Mouse (Mus musculus): Measurements from ENCODE around the gene Sema4c. TPM values are rescaled to one million over a fixed set of nuclear protein-coding genes. Genes with fewer than 3 reads are reported as not detected.

Sema4c gene
- polyA plus RNA-seq, 1 experiment: 16.8 TPM

- H3K27me3 ChIP-seq (ENCODE audit: control insufficient read depth, insufficient read depth, low read length): no peaks in the 10 kb centered on the region
- no peak for DNase-seq
- TF ChIP-seq CTCF (IDR thresholded peaks at IDR 0.05; ENCODE audit: borderline replicate concordance, control insufficient read depth, extremely low read depth, insufficient read depth, low read length, poor library complexity) (no peak), POLR2A (IDR thresholded peaks at IDR 0.05; ENCODE audit: control insufficient read depth, extremely low read depth, insufficient read depth, low read length, poor library complexity) (no peak)
- H3K4me1 ChIP-seq (replicated peaks; ENCODE audit: control insufficient read depth, insufficient read depth, low read length): no peaks in the 10 kb centered on the region
- peaks cover 52% of the 10 kb centered on the region for H3K36me3 ChIP-seq (ENCODE audit: control insufficient read depth, insufficient read depth, low read length)
- no peak overlapping the region for H3K27ac ChIP-seq (ENCODE audit: control insufficient read depth, insufficient read depth, low read length)
- 96% methylated on average over 9 of the region's 9 CpGs for WGBS
- H3K4me3 ChIP-seq (ENCODE audit: control insufficient read depth, insufficient read depth, low read length): no peak overlapping the region
Measured at GRCm38 (mm10) chr1:36523332-36524013, 34.7 kb downstream of the Sema4c start.

GRCm38 (mm10) chr1:36522210-36522609 lies 35.9 kb downstream of the Sema4c start:
- Histone ChIP-seq H3K27ac (ENCODE audit: control insufficient read depth, insufficient read depth, low read length) (no peak overlapping the region), H3K36me3 (ENCODE audit: control insufficient read depth, insufficient read depth, low read length) (peaks cover 52% of the 10 kb centered on the region), H3K4me1 (replicated peaks; ENCODE audit: control insufficient read depth, insufficient read depth, low read length) (no peaks in the 10 kb centered on the region), H3K4me3 (ENCODE audit: control insufficient read depth, insufficient read depth, low read length) (no peak overlapping the region), H3K27me3 (ENCODE audit: control insufficient read depth, insufficient read depth, low read length) (no peaks in the 10 kb centered on the region)
- 88% methylated on average over 7 of the region's 7 CpGs for WGBS
- DNase-seq: no peak
- TF ChIP-seq POLR2A (IDR thresholded peaks at IDR 0.05; ENCODE audit: control insufficient read depth, extremely low read depth, insufficient read depth, low read length, poor library complexity) (no peak), CTCF (IDR thresholded peaks at IDR 0.05; ENCODE audit: borderline replicate concordance, control insufficient read depth, extremely low read depth, insufficient read depth, low read length, poor library complexity) (no peak)

GRCm38 (mm10) chr1:36519626-36520025 lies 38.5 kb downstream of the Sema4c start:
- WGBS: 92% methylated on average over 11 of the region's 11 CpGs
- peaks cover 40% of the 10 kb centered on the region for H3K36me3 ChIP-seq (ENCODE audit: control insufficient read depth, insufficient read depth, low read length)

GRCm38 (mm10) chr1:36518259-36518658 lies 39.9 kb downstream of the Sema4c start:
- TF ChIP-seq CTCF (IDR thresholded peaks at IDR 0.05; ENCODE audit: borderline replicate concordance, control insufficient read depth, extremely low read depth, insufficient read depth, low read length, poor library complexity): no peak
- TF ChIP-seq POLR2A (IDR thresholded peaks at IDR 0.05; ENCODE audit: control insufficient read depth, extremely low read depth, insufficient read depth, low read length, poor library complexity): no peak
- Histone ChIP-seq H3K36me3 (ENCODE audit: control insufficient read depth, insufficient read depth, low read length) (peaks cover 28% of the 10 kb centered on the region), H3K4me3 (ENCODE audit: control insufficient read depth, insufficient read depth, low read length) (no peak overlapping the region), H3K4me1 (replicated peaks; ENCODE audit: control insufficient read depth, insufficient read depth, low read length) (no peaks in the 10 kb centered on the region), H3K27me3 (ENCODE audit: control insufficient read depth, insufficient read depth, low read length) (no peaks in the 10 kb centered on the region), H3K27ac (ENCODE audit: control insufficient read depth, insufficient read depth, low read length) (no peak overlapping the region)
- WGBS: 93% methylated on average over 3 of the region's 3 CpGs
- no peak for DNase-seq

More at GRCm38 (mm10) chr1:36519626-36520025, 38.5 kb downstream of the Sema4c start:
- TF ChIP-seq CTCF (IDR thresholded peaks at IDR 0.05; ENCODE audit: borderline replicate concordance, control insufficient read depth, extremely low read depth, insufficient read depth, low read length, poor library complexity): no peak
- TF ChIP-seq POLR2A (IDR thresholded peaks at IDR 0.05; ENCODE audit: control insufficient read depth, extremely low read depth, insufficient read depth, low read length, poor library complexity): no peak
- no peak overlapping the region for H3K27ac ChIP-seq (ENCODE audit: control insufficient read depth, insufficient read depth, low read length)
- no peak for DNase-seq
- H3K4me3 ChIP-seq (ENCODE audit: control insufficient read depth, insufficient read depth, low read length): no peak overlapping the region
- no peaks in the 10 kb centered on the region for H3K4me1 ChIP-seq (replicated peaks; ENCODE audit: control insufficient read depth, insufficient read depth, low read length)
- no peaks in the 10 kb centered on the region for H3K27me3 ChIP-seq (ENCODE audit: control insufficient read depth, insufficient read depth, low read length)

GRCm38 (mm10) chr1:36513718-36514117 lies 44.4 kb downstream of the Sema4c start:
- TF ChIP-seq CTCF (IDR thresholded peaks at IDR 0.05; ENCODE audit: borderline replicate concordance, control insufficient read depth, extremely low read depth, insufficient read depth, low read length, poor library complexity) (no peak), POLR2A (IDR thresholded peaks at IDR 0.05; ENCODE audit: control insufficient read depth, extremely low read depth, insufficient read depth, low read length, poor library complexity) (no peak)
- H3K36me3 ChIP-seq (ENCODE audit: control insufficient read depth, insufficient read depth, low read length): no peaks in the 10 kb centered on the region
- no peaks in the 10 kb centered on the region for H3K27me3 ChIP-seq (ENCODE audit: control insufficient read depth, insufficient read depth, low read length)
- peak; percentile 26 for DNase-seq
- peaks cover 5% of the 10 kb centered on the region for H3K4me1 ChIP-seq (replicated peaks; ENCODE audit: control insufficient read depth, insufficient read depth, low read length)
- WGBS: 96% methylated on average over 2 of the region's 2 CpGs
- H3K27ac ChIP-seq (ENCODE audit: control insufficient read depth, insufficient read depth, low read length): no peak overlapping the region
- no peak overlapping the region for H3K4me3 ChIP-seq (ENCODE audit: control insufficient read depth, insufficient read depth, low read length)

GRCm38 (mm10) chr1:36513310-36513709 lies 44.8 kb downstream of the Sema4c start:
- WGBS: 59% methylated on average over 1 of the region's 1 CpGs
- Histone ChIP-seq H3K27me3 (ENCODE audit: control insufficient read depth, insufficient read depth, low read length) (no peaks in the 10 kb centered on the region), H3K4me3 (ENCODE audit: control insufficient read depth, insufficient read depth, low read length) (no peak overlapping the region), H3K27ac (ENCODE audit: control insufficient read depth, insufficient read depth, low read length) (no peak overlapping the region), H3K36me3 (ENCODE audit: control insufficient read depth, insufficient read depth, low read length) (no peaks in the 10 kb centered on the region), H3K4me1 (replicated peaks; ENCODE audit: control insufficient read depth, insufficient read depth, low read length) (peaks cover 5% of the 10 kb centered on the region)
- DNase-seq: no peak
- TF ChIP-seq CTCF (IDR thresholded peaks at IDR 0.05; ENCODE audit: borderline replicate concordance, control insufficient read depth, extremely low read depth, insufficient read depth, low read length, poor library complexity): no peak
- TF ChIP-seq POLR2A (IDR thresholded peaks at IDR 0.05; ENCODE audit: control insufficient read depth, extremely low read depth, insufficient read depth, low read length, poor library complexity): no peak

- DNase-seq: no peak
- no peak overlapping the region for H3K27ac ChIP-seq (ENCODE audit: control insufficient read depth, insufficient read depth, low read length)
- TF ChIP-seq POLR2A (IDR thresholded peaks at IDR 0.05; ENCODE audit: control insufficient read depth, extremely low read depth, insufficient read depth, low read length, poor library complexity) (no peak), CTCF (IDR thresholded peaks at IDR 0.05; ENCODE audit: borderline replicate concordance, control insufficient read depth, extremely low read depth, insufficient read depth, low read length, poor library complexity) (no peak)
- 6% methylated on average over 16 of the region's 16 CpGs for WGBS
- H3K27me3 ChIP-seq (ENCODE audit: control insufficient read depth, insufficient read depth, low read length): no peaks in the 10 kb centered on the region
- peaks cover 5% of the 10 kb centered on the region for H3K4me1 ChIP-seq (replicated peaks; ENCODE audit: control insufficient read depth, insufficient read depth, low read length)
- no peaks in the 10 kb centered on the region for H3K36me3 ChIP-seq (ENCODE audit: control insufficient read depth, insufficient read depth, low read length)
- H3K4me3 ChIP-seq (ENCODE audit: control insufficient read depth, insufficient read depth, low read length): peak overlapping the region; percentile 68
Measured at GRCm38 (mm10) chr1:36512966-36513280, 45.2 kb downstream of the Sema4c start.

Measured in thymus, adult 2 months (tissue).